Mouse (Mus musculus) MEL (cell line): Measurements from ENCODE around the gene Rtn1. TPM values are rescaled to one million over a fixed set of nuclear protein-coding genes. Genes with fewer than 3 reads are reported as not detected.

ENCODE experiments used
- DNase-seq: peaks from one replicate; pipeline ENCODE4 v3.0.0; 2011; ENCODE audit warnings: low read depth, low spot score
- H3K27ac ChIP-seq: 2 replicates; pipeline ENCODE4 v1.5.1; 2012; ENCODE audit warnings: low read depth, mild to moderate bottlenecking, control low read depth, low read length, moderate library complexity; ENCODE audit not compliant: control insufficient read depth
- H3K27me3 ChIP-seq, 2 experiments: fragments of 150-350 bp in 1 of 2; sonication (generic) in 1 of 2; 2 replicates each; pipeline ENCODE4 v1.6.1; 2012; ENCODE audit warnings: low read length in 2 of 2, mild to moderate bottlenecking in 2 of 2, improper control_type of control experiment in 1 of 2, moderate library complexity in 1 of 2; ENCODE audit not compliant: insufficient read depth in 2 of 2, control insufficient read depth in 1 of 2
- H3K36me3 ChIP-seq, 2 experiments: 2 replicates each; pipeline ENCODE4 v1.6.1; 2012 to 2014; ENCODE audit warnings: low read length in 2 of 2, improper control_type of control experiment in 1 of 2, inconsistent platforms in 1 of 2, mild to moderate bottlenecking in 1 of 2; ENCODE audit not compliant: insufficient read depth in 2 of 2, control insufficient read depth in 1 of 2
- H3K4me1 ChIP-seq, 2 experiments: fragments of 150-350 bp in 1 of 2; sonication (generic) in 1 of 2; 2 replicates each; pipeline ENCODE4 v1.6.1; 2012; ENCODE audit warnings: low read length in 2 of 2, improper control_type of control experiment in 1 of 2, mild to moderate bottlenecking in 1 of 2; ENCODE audit not compliant: insufficient read depth in 2 of 2, control insufficient read depth in 1 of 2
- H3K4me3 ChIP-seq, 2 experiments: fragments of 150-350 bp in 1 of 2; sonication (generic) in 1 of 2; 2 replicates each; pipeline ENCODE4 v1.5.1; 2012; ENCODE audit warnings: low read depth in 2 of 2, low read length in 2 of 2, mild to moderate bottlenecking in 2 of 2, moderate library complexity in 2 of 2, control low read depth in 1 of 2, improper control_type of control experiment in 1 of 2; ENCODE audit not compliant: control insufficient read depth in 1 of 2, insufficient read depth in 1 of 2
- H3K79me2 ChIP-seq: 2 replicates; pipeline ENCODE4 v1.6.1; 2012; ENCODE audit warnings: mild to moderate bottlenecking, low read length, moderate library complexity; ENCODE audit not compliant: control insufficient read depth, poor library complexity, insufficient read depth
- H3K9ac ChIP-seq: 2 replicates; pipeline ENCODE4 v1.6.1; 2012; ENCODE audit warnings: low read depth, mild to moderate bottlenecking, control low read depth, low read length, moderate library complexity; ENCODE audit not compliant: control insufficient read depth, poor library complexity, severe bottlenecking
- H3K9me3 ChIP-seq: fragments of 150-350 bp; sonication (generic); replicated peaks from 2 replicates; pipeline ENCODE4 v1.6.1; 2012; ENCODE audit warnings: mild to moderate bottlenecking, low read length, improper control_type of control experiment, moderate library complexity; ENCODE audit not compliant: insufficient read depth
- CTCF ChIP-seq, 3 experiments: IDR thresholded peaks in 2 of 3; conservative IDR thresholded peaks in 1 of 3; 2 replicates each; pipeline ENCODE4 v1.5.1; 2011 to 2012; ENCODE audit warnings: low read length in 3 of 3, low read depth in 2 of 3, mild to moderate bottlenecking in 2 of 3, improper control_type of control experiment in 1 of 3, inconsistent platforms in 1 of 3, mixed read lengths in 1 of 3, moderate library complexity in 1 of 3; ENCODE audit not compliant: control insufficient read depth in 1 of 3, insufficient read depth in 1 of 3, poor library complexity in 1 of 3, severe bottlenecking in 1 of 3
- ELF1 ChIP-seq: IDR thresholded peaks from 2 replicates; pipeline ENCODE4 v1.6.1; 2014; ENCODE audit warnings: low read depth, mild to moderate bottlenecking, inconsistent platforms, low read length, improper control_type of control experiment, moderate library complexity
- ETS1 ChIP-seq: IDR thresholded peaks from 2 replicates; pipeline ENCODE4 v1.6.1; 2012; ENCODE audit warnings: low read depth, mild to moderate bottlenecking, inconsistent platforms, low read length, improper control_type of control experiment, moderate library complexity
- GATA1 ChIP-seq: IDR thresholded peaks from 2 replicates; pipeline ENCODE4 v1.6.1; 2011; ENCODE audit warnings: low read depth, low read length, improper control_type of control experiment
- JUND ChIP-seq: IDR thresholded peaks from 2 replicates; pipeline ENCODE4 v1.6.1; 2011; ENCODE audit warnings: low read depth, mild to moderate bottlenecking, improper control_type of control experiment, low read length
- MAX ChIP-seq: IDR thresholded peaks from 2 replicates; pipeline ENCODE4 v1.6.1; 2011; ENCODE audit warnings: low read length, improper control_type of control experiment
- MAZ ChIP-seq: IDR thresholded peaks from 2 replicates; pipeline ENCODE4 v1.6.1; 2012; ENCODE audit warnings: low read depth, mild to moderate bottlenecking, inconsistent platforms, low read length, improper control_type of control experiment
- MXI1 ChIP-seq: IDR thresholded peaks from 2 replicates; pipeline ENCODE4 v1.6.1; 2011; ENCODE audit warnings: mild to moderate bottlenecking, low read depth, low read length, improper control_type of control experiment
- MYC ChIP-seq: IDR thresholded peaks from 2 replicates; pipeline ENCODE4 v1.6.1; 2011; ENCODE audit warnings: low read depth, mild to moderate bottlenecking, low read length, improper control_type of control experiment, moderate library complexity
- POLR2A ChIP-seq, 2 experiments: IDR thresholded peaks; 2 replicates each; pipeline ENCODE4 v1.6.1; 2011 to 2012; ENCODE audit warnings: low read length in 2 of 2, mild to moderate bottlenecking in 2 of 2, control low read depth in 1 of 2, improper control_type of control experiment in 1 of 2, low read depth in 1 of 2, moderate library complexity in 1 of 2; ENCODE audit not compliant: control insufficient read depth in 1 of 2, insufficient read depth in 1 of 2, poor library complexity in 1 of 2
- POLR2AphosphoS2 ChIP-seq: IDR thresholded peaks from 2 replicates; pipeline ENCODE4 v1.6.1; 2011; ENCODE audit warnings: low read length, improper control_type of control experiment
- POLR2AphosphoS5 ChIP-seq: IDR thresholded peaks from 2 replicates; pipeline ENCODE4 v1.6.1; 2012; ENCODE audit warnings: low read depth, borderline replicate concordance, mild to moderate bottlenecking, inconsistent platforms, low read length, moderate library complexity, mixed read lengths
- RAD21 ChIP-seq: IDR thresholded peaks from 2 replicates; pipeline ENCODE4 v1.6.1; 2011; ENCODE audit warnings: mild to moderate bottlenecking, low read depth, low read length, improper control_type of control experiment
- RCOR1 ChIP-seq: IDR thresholded peaks from 2 replicates; pipeline ENCODE4 v1.6.1; 2012; ENCODE audit warnings: low read depth, mild to moderate bottlenecking, inconsistent platforms, low read length, improper control_type of control experiment
- SIN3A ChIP-seq: IDR thresholded peaks from 2 replicates; pipeline ENCODE4 v1.6.1; 2012; ENCODE audit warnings: low read length, improper control_type of control experiment, inconsistent platforms
- SMC3 ChIP-seq: IDR thresholded peaks from 2 replicates; pipeline ENCODE4 v1.6.1; 2011; ENCODE audit warnings: low read depth, low read length, improper control_type of control experiment
- TBP ChIP-seq: IDR thresholded peaks from 2 replicates; pipeline ENCODE4 v1.8.0; 2011; ENCODE audit warnings: low read depth, low read length, improper control_type of control experiment
- UBTF ChIP-seq: IDR thresholded peaks from 2 replicates; pipeline ENCODE4 v1.6.1; 2012; ENCODE audit warnings: low read depth, mild to moderate bottlenecking, inconsistent platforms, low read length, improper control_type of control experiment, moderate library complexity, borderline replicate concordance; ENCODE audit not compliant: insufficient read depth
- USF1 ChIP-seq: IDR thresholded peaks from 2 replicates; pipeline ENCODE4 v1.6.1; 2014; ENCODE audit warnings: low read depth, mild to moderate bottlenecking, inconsistent platforms, low read length, improper control_type of control experiment, moderate library complexity
- ZC3H11A ChIP-seq: IDR thresholded peaks from 2 replicates; pipeline ENCODE4 v1.6.1; 2012; ENCODE audit warnings: low read depth, mild to moderate bottlenecking, inconsistent platforms, low read length, improper control_type of control experiment
- polyA plus RNA-seq, 2 experiments: library from polyadenylated mRNA; stranded (reverse) in 1 of 2; unstranded in 1 of 2; fragments of >175 nt in 1 of 2; fragments of >200 nt in 1 of 2; gene quantifications; 2 replicates each; pipeline versions ENCODE4 v1.2.1 to v1.2.4; 2012; ENCODE audit warnings: low replicate concordance in 2 of 2, low read depth in 1 of 2; ENCODE audit not compliant: insufficient read length in 2 of 2, insufficient read depth in 1 of 2, missing spikeins in 1 of 2
- total RNA-seq: library from RNA; depleted of rRNA; stranded (reverse); fragments of 300-350 nt; gene quantifications from 2 replicates; pipeline ENCODE4 v1.2.3, GENCODE M21; 2012

The Rtn1 gene
- total and polyA plus RNA-seq, 3 experiments, result not detected

DNA sequence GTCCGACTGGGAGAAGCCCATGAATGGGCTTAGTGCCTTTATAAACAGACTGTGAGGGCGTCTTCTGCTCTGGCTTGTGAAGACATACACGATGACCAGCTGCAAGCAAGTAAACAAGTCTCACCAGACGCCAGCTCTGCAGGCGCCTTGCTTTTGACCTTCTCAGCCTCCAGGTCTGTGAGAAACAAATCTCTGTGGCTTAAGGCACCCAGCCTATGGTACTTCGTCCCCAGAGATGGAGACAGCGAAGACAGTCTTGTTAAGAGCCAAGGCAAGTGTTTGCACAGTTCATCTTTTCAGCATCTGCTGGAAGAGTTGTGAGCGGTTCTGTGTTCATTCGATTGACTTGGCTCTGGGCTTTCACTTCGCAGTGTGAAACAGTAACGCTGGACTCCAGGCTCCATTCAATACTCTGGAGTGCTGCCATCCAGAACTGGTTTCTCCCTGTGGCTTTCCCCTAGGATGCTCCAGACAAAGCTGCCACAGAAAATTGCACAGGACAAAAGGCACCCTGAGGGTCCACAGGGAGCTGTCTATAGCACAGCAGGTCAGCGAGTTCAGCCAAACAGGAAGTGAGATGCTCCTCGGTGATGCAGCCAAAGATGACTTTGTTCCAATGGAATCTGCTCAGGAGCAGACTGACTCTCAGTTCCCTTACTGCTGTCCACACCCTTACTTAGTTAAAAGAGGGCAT lies 135.0 kb downstream of the Rtn1 start:
- Histone ChIP-seq H3K4me1 (no peaks in the 10 kb centered on the region), H3K9ac (no peak overlapping the region), H3K4me3 (no peak overlapping the region), H3K36me3 (no peaks in the 10 kb centered on the region), H3K27me3 (no peaks in the 10 kb centered on the region), H3K79me2 (no peaks in the 10 kb centered on the region), H3K27ac (no peak overlapping the region), H3K9me3 (no peaks in the 10 kb centered on the region)
- DNase-seq, result no peak
- TF ChIP-seq SIN3A (no peak), MYC (no peak), POLR2AphosphoS2 (no peak), SMC3 (no peak), RCOR1 (no peak), TBP (no peak), UBTF (no peak), MAZ (no peak), MAX (no peak), USF1 (no peak), ETS1 (no peak), ZC3H11A (no peak), JUND (no peak), RAD21 (no peak), GATA1 (no peak), ELF1 (no peak), POLR2A (IDR thresholded peaks at IDR 0.05; ENCODE audit: control insufficient read depth in 1 of 2, insufficient read depth in 1 of 2, low read depth in 1 of 2, low read length in 2 of 2, poor library complexity in 1 of 2) (no peak), MXI1 (no peak)

DNA sequence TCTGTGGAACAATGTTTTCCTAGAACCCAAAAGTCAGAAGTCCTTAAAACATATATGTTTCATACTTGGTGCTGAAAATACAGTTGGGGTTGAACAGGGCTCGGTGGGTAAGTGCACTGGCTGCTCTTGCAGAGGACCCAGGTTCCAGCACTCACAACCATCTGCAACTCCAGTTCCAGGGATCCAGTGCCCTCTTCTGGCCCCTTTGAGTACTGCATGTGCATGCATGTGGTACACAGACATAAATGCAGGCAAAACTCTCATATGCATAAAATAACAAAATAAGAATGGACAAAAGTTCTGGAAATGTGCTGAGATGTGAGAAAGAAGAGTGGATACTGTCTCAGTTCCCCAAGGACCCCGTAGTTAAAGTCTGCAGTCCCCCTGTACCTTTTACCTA lies 141.2 kb downstream of the Rtn1 start:
- Histone ChIP-seq H3K4me3 (no peak overlapping the region), H3K36me3 (no peaks in the 10 kb centered on the region), H3K27ac (no peak overlapping the region), H3K9ac (no peak overlapping the region), H3K79me2 (no peaks in the 10 kb centered on the region), H3K27me3 (no peaks in the 10 kb centered on the region), H3K4me1 (no peaks in the 10 kb centered on the region), H3K9me3 (no peaks in the 10 kb centered on the region)
- DNase-seq, result peak; percentile 28
- TF ChIP-seq ELF1 (no peak), SMC3 (peak; percentile 42), POLR2AphosphoS5 (no peak), JUND (no peak), CTCF (IDR thresholded peaks at IDR 0.05 in 2 of 3, conservative IDR thresholded peaks at IDR 0.05 in 1 of 3; ENCODE audit: control insufficient read depth in 1 of 3, insufficient read depth in 1 of 3, low read depth in 2 of 3, low read length in 3 of 3, poor library complexity in 1 of 3, severe bottlenecking in 1 of 3) (peak; percentile 44 to 54 (median 45)), RAD21 (peak; percentile 38)
